Mouse (Mus musculus) ES-E14 (cell line): ENCODE measurements around the gene Cubn. TPM values are rescaled to one million over a fixed set of nuclear protein-coding genes. Genes with fewer than 3 reads are reported as not detected.

ENCODE experiments used
- DNase-seq: peaks from one replicate; pipeline ENCODE4 v3.0.0-alpha.2; 2013; ENCODE audit warnings: low read depth, low spot score
- H3K27ac ChIP-seq: 2 replicates; pipeline ENCODE4 v1.5.1; 2012; ENCODE audit warnings: low read depth, mild to moderate bottlenecking, low read length, moderate library complexity, mixed read lengths; ENCODE audit not compliant: poor library complexity, insufficient read depth, severe bottlenecking
- H3K36me3 ChIP-seq: 2 replicates; pipeline ENCODE4 v1.6.1; 2012; ENCODE audit warnings: mild to moderate bottlenecking, low read length, moderate library complexity, mixed read lengths; ENCODE audit not compliant: control insufficient read depth, poor library complexity, insufficient read depth, severe bottlenecking
- H3K4me1 ChIP-seq, 2 experiments: fragments of 150-350 bp in 1 of 2; sonication (generic) in 1 of 2; 2 replicates each; pipeline ENCODE4 v1.6.1; 2012; ENCODE audit warnings: low read length in 2 of 2, mild to moderate bottlenecking in 1 of 2, mixed read lengths in 1 of 2; ENCODE audit not compliant: control insufficient read depth in 2 of 2, insufficient read depth in 2 of 2, poor library complexity in 1 of 2
- H3K4me3 ChIP-seq, 2 experiments: fragments of 150-350 bp in 1 of 2; sonication (generic) in 1 of 2; 2 replicates each; pipeline ENCODE4 v1.5.1; 2012; ENCODE audit warnings: low read length in 2 of 2, low read depth in 1 of 2, mild to moderate bottlenecking in 1 of 2, mixed read lengths in 1 of 2; ENCODE audit not compliant: insufficient read depth in 1 of 2, poor library complexity in 1 of 2, severe bottlenecking in 1 of 2
- H3K9ac ChIP-seq: 2 replicates; pipeline ENCODE4 v1.6.1; 2012; ENCODE audit warnings: low read depth, mild to moderate bottlenecking, low read length, mixed read lengths; ENCODE audit not compliant: poor library complexity, insufficient read depth, severe bottlenecking
- H3K9me3 ChIP-seq: fragments of 150-350 bp; sonication (generic); 2 replicates; pipeline ENCODE4 v1.6.1; 2012; ENCODE audit warnings: low read depth, mild to moderate bottlenecking, low read length; ENCODE audit not compliant: control insufficient read depth, insufficient read depth
- CHD2 ChIP-seq: IDR thresholded peaks from 2 replicates; pipeline ENCODE4 v1.6.1; 2014; ENCODE audit warnings: mild to moderate bottlenecking, low read depth, low read length, inconsistent platforms
- HCFC1 ChIP-seq: IDR thresholded peaks from 2 replicates; pipeline ENCODE4 v1.6.1; 2012; ENCODE audit warnings: low read length, inconsistent platforms, borderline replicate concordance; ENCODE audit not compliant: insufficient read depth
- MAFK ChIP-seq: IDR thresholded peaks from 2 replicates; pipeline ENCODE4 v1.6.1; 2014; ENCODE audit warnings: mild to moderate bottlenecking, low read depth, low read length, inconsistent platforms; ENCODE audit not compliant: insufficient read depth
- ZC3H11A ChIP-seq: IDR thresholded peaks from 2 replicates; pipeline ENCODE4 v1.6.1; 2012; ENCODE audit warnings: low read depth, mild to moderate bottlenecking, inconsistent platforms, low read length, borderline replicate concordance
- ZNF384 ChIP-seq: IDR thresholded peaks from 2 replicates; pipeline ENCODE4 v1.6.1; 2012; ENCODE audit warnings: low read depth, low read length, inconsistent platforms
- in situ Hi-C, 2 experiments: fragments of 600-800 bp; cut with MboI; formaldehyde crosslinking; loops; one replicate each; pipeline ENCODE4 v1.15.1; 2025; ENCODE audit warnings: low sequenced_read_pairs in 2 of 2, inconsistent platforms in 1 of 2; ENCODE audit not compliant: unreplicated experiment in 2 of 2
- total RNA-seq: library from RNA; depleted of rRNA; stranded (reverse); fragments of 300-350 nt; gene quantifications from 2 replicates; pipeline ENCODE4 v1.2.3, GENCODE M21; 2012

Cubn gene
- total RNA-seq, 1 experiment = 18.2 TPM

GRCm38 (mm10) chr2:13416765-13417524, 74.7 kb downstream of the Cubn start:
- H3K36me3 ChIP-seq = no peaks in the 10 kb centered on the region
- in situ Hi-C loops = no loop called here
- no peak overlapping the region for H3K9ac ChIP-seq
- TF ChIP-seq CHD2 = no peak
- no peak for TF ChIP-seq MAFK
- no peak for TF ChIP-seq HCFC1
- no peak for TF ChIP-seq ZC3H11A
- TF ChIP-seq ZNF384 = no peak
- no peaks in the 10 kb centered on the region for H3K9me3 ChIP-seq
- no peak overlapping the region for H3K27ac ChIP-seq
- H3K4me1 ChIP-seq = no peaks in the 10 kb centered on the region; a peak in 1 of 4 replicates
- H3K4me3 ChIP-seq = no peak overlapping the region
- DNase-seq = no peak

GRCm38 (mm10) chr2:13413520-13414178, 78.0 kb downstream of the Cubn start:
- Histone ChIP-seq H3K4me3 (no peak overlapping the region), H3K27ac (no peak overlapping the region), H3K4me1 (peaks cover 0 to 2% of the 10 kb centered on the region in 2 experiments; a peak in 1 of 4 replicates), H3K36me3 (no peaks in the 10 kb centered on the region), H3K9me3 (no peaks in the 10 kb centered on the region), H3K9ac (no peak overlapping the region)
- peak; percentile 35 for DNase-seq
- TF ChIP-seq CHD2 (no peak), MAFK (no peak), ZC3H11A (no peak), HCFC1 (no peak), ZNF384 (no peak)
- in situ Hi-C loops = no loop called here

- Histone ChIP-seq H3K36me3 (no peaks in the 10 kb centered on the region), H3K4me1 (peaks cover 0 to 2% of the 10 kb centered on the region in 2 experiments; a peak in 1 of 4 replicates), H3K9me3 (no peaks in the 10 kb centered on the region), H3K27ac (no peak overlapping the region), H3K4me3 (no peak overlapping the region), H3K9ac (no peak overlapping the region)
- TF ChIP-seq MAFK (no peak), ZNF384 (no peak), ZC3H11A (no peak), CHD2 (no peak), HCFC1 (no peak)
- in situ Hi-C loops = no loop called here
- no peak for DNase-seq
These were observed 81.0 kb downstream of the Cubn start for GRCm38 (mm10) chr2:13410660-13411059.

- TF ChIP-seq ZNF384 (no peak), CHD2 (no peak)
These were observed 81.7 kb downstream of the Cubn start for GRCm38 (mm10) chr2:13409767-13410519.

More at GRCm38 (mm10) chr2:13409767-13410519, 81.7 kb downstream of the Cubn start:
- Histone ChIP-seq H3K36me3 (no peaks in the 10 kb centered on the region), H3K4me1 (peaks cover 0 to 2% of the 10 kb centered on the region in 2 experiments; a peak in 1 of 4 replicates), H3K9ac (no peak overlapping the region), H3K9me3 (no peaks in the 10 kb centered on the region), H3K27ac (no peak overlapping the region), H3K4me3 (no peak overlapping the region)
- DNase-seq = no peak
- in situ Hi-C loops = no loop called here
